Mouse (Mus musculus) heart, adult 8-10 months (tissue): ENCODE results near the gene Anks1. TPM values are rescaled to one million over a fixed set of nuclear protein-coding genes. Genes with fewer than 3 reads are reported as not detected.

ENCODE experiments used
- DNase-seq: peaks from one replicate; pipeline ENCODE4 v3.0.0; 2022; ENCODE audit warnings: low spot score
- total RNA-seq, 4 experiments: library from RNA; stranded (reverse); gene quantifications; 2 replicates each; pipeline ENCODE4 v1.2.4; 2022

The Anks1 gene
- 10 to 100 TPM; 52.9 to 62.0 (median 57.6) TPM for total RNA-seq

DNA sequence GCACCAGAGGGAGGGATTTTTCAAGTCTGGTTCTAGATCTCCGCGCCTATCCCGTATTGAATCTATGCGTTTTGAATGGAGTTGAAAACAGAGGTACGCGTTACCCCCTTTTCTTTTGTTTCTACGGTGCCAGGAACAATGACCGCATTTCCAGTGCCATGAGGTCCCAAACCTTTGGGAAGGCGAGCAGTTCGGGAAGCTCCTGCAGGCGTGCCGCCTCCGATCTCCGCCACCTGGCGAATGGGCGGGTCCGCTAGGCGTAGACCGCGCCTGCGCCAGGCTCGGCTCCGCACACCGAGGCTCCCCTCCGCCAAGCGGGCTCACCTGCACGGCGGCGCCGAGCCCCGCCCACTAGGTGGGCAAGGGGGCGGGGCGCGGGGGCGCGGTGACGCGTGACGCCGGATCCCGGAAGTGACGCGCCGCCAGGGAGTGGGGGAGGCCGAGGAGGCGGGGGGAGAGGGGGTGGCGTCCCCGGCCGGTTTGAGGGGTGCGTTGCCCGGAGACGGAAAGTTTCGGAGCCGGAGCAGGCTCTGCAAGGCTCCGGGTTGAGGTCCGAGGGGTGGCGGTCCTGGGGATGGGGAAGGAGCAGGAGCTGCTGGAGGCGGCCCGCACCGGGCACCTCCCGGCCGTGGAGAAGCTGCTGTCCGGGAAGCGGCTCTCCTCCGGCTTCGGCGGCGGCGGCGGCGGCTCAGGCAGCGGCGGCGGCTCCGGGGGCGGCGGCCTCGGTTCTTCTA lies at the start of gene Anks1:
TSS of gene Anks1 (plus strand) at position 419 of the 734 bp plus-strand sequence.
- peak; percentile 77 for DNase-seq

DNA sequence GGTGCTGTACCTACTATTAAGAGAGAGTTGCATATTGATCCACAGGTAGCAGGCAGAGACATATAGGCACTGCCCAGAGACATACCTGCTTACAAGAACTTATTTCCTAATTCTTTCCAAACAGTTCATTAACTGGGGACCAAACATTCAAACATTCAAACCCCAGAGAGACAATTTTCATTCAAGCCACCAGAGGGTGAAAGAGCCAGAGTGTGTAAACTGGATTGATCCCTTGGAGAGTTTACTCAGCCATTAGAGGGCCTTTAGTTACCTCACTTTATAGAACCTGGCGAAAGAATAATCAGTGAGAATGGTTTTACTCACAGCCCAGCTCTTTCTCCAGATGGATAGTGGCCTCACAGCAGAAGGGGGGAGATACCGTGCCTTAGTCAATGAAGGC lies 43.6 kb upstream of the Anks1 start:
- no peak for DNase-seq

- no peak for DNase-seq
These were observed 42.4 kb upstream of the Anks1 start for GRCm38 (mm10) chr17:27866737-27867136.

GRCm38 (mm10) chr17:27871851-27872250 lies 37.3 kb upstream of the Anks1 start:
- DNase-seq = no peak

DNA sequence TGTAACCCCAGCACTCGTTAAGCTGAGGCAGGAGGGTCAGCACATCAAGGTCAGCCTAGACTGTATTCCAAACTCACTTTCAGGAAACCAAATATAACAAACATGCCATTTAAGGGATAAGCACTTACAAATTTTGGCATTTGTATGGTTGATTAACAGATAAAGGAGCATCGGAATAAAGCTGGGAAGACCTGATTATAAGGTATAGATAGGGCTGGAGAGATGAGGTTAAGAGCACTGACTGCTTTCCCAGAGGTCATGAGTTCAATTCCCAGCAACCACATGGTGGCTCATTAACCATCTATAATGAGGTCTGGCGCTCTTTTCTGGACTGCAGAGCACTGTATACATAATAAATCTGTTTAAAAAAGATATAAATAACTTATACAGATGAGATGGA lies 35.5 kb upstream of the Anks1 start:
- DNase-seq = no peak

DNA sequence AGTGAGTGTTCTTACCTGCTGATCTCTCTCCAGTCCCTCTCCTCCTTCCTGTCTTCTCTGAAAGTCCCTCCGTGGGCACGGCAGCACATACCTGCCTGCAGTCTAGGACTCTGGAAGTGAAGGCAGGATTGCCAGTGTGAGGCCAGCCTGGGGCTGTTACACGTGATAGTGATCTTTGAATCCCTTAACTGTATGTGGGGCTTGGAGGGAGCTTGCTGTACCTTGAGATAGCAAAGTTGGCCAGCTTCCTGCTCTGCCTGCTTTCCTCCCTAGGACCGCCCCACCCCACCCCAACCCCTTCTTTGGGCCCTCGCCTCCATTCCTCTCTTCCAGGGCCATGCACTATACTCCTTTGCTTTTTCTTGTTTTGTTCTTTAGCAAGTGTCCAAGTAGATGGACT lies 34.6 kb upstream of the Anks1 start:
- DNase-seq = no peak

GRCm38 (mm10) chr17:27881518-27881917 lies 27.6 kb upstream of the Anks1 start:
- DNase-seq = peak; percentile 4

- no peak for DNase-seq
These were observed 26.0 kb upstream of the Anks1 start for GRCm38 (mm10) chr17:27883129-27883528.

- no peak for DNase-seq
These were observed 25.1 kb upstream of the Anks1 start for GRCm38 (mm10) chr17:27883994-27884393.

GRCm38 (mm10) chr17:27886499-27887210 lies 22.5 kb upstream of the Anks1 start:
- DNase-seq = peak; percentile 20

- DNase-seq = peak; percentile 94
These were observed 1.4 kb upstream of the Anks1 start for GRCm38 (mm10) chr17:27907512-27908205.

- DNase-seq = peak; percentile 54
These were observed 759 bp upstream of the Anks1 start for GRCm38 (mm10) chr17:27908206-27908887.

- DNase-seq = no peak
These were observed 755 bp downstream of the Anks1 start, which contains the start of gene Taf11 for GRCm38 (mm10) chr17:27909622-27910500. Gene Taf11, minus strand, starts transcription at chr17:27909844.

GRCm38 (mm10) chr17:27911371-27911770 lies 2.3 kb downstream of the Anks1 start:
- DNase-seq = no peak

DNA sequence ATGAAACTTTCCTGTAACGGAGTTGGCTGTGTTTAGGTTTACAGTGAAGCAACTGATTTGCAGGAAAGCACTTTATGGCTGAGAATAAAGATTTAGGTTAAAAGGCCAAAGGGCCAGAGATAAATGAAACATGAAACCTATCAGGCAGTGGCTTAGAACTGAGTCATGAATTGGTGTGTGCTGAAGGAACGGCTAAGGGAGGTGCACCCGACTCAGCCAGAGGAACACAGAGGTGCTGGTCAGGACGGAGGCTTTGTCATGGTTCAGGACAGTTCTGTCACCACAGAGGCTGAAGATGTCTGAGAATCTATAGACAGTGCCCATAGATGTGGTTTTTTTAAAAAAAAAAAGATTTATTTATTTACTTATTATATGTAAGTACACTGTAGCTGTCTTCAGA lies 5.6 kb downstream of the Anks1 start:
- no peak for DNase-seq

DNA sequence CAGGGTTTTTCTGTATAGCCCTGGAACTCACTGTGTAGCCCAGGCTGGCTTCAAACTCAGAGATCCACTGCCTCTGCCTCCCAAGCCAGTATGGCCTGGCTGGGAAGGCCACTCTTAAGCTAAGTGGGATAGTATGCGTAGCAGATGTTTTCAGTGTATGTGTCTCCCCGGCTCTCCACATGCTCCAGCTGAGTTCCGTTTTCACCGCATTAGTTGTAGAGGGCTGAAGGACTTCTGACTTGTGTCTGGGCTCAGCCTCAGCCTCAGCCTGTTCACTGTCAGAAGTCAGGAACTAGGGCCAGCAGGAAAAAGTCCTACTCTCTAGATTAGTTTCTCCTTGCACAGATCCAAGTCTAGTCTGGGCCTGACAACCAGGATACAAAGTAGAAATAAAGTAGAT lies 7.3 kb downstream of the Anks1 start:
- DNase-seq = no peak

DNA sequence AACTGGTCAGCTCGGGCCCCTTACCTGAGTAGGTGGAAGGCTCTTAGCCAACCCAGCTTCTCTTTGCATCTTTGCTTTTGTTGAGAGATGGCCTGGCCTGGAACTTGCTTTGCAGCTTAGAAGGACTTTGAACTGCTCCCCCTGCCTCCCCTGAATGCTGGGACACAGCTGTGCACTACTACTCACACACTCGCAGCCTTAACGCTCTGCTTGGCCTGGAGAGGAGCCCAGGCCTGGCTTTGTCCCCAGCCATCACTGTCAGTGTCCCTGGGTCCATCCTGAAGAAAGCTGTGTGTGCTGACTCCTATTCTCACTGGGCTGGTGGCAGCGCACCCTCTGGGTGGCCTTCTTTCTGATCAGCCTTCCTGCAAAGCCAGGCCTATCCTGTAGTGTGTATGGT lies 11.6 kb downstream of the Anks1 start:
- DNase-seq = no peak

GRCm38 (mm10) chr17:27922174-27922712 lies 13.1 kb downstream of the Anks1 start:
- DNase-seq = no peak

DNA sequence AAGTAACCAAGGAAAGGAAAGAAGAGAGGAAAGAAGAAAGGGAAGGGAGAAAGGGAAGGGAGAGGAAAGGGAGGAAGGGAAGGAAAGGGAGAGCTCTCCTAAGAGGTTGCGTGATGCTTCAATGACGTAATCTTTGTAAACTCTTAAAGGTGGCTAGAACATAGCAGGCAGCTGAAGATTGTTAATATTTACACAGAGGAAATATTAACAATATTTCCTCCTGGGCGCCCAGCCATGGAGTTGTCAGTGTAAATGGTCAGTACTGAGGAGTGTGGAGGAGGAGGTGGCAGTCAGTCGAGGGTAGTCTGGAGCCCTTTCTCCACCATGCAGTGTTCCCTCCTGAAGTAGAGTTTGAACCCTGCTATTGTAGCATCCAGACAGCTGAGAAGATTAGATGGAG lies 15.9 kb downstream of the Anks1 start:
- no peak for DNase-seq

- no peak for DNase-seq
These were observed 16.4 kb downstream of the Anks1 start for GRCm38 (mm10) chr17:27925504-27925903.

- no peak for DNase-seq
These were observed 21.2 kb downstream of the Anks1 start for GRCm38 (mm10) chr17:27930291-27930690.
